Mouse (Mus musculus) kidney, postnatal 0 days (tissue): ENCODE measurements around the gene Arhgap10. TPM values are rescaled to one million over a fixed set of nuclear protein-coding genes. Genes with fewer than 3 reads are reported as not detected.

ENCODE experiments used
- ATAC-seq: fragments of 200-750 bp; cut with Nextera tagmentation; replicated peaks from 2 replicates; pipeline ENCODE4 v1.8.0; 2017; ENCODE audit warnings: low read depth, moderate number of reproducible peaks, moderate TSS enrichment, moderate library complexity; ENCODE audit not compliant: low FRiP score
- DNase-seq: peaks from one replicate; pipeline ENCODE4 v3.0.0-alpha.2; 2016; ENCODE audit warnings: low spot score
- H3K27ac ChIP-seq: fragments of 300-500 bp; sonication (generic); 2 replicates; pipeline ENCODE4 v1.5.1; 2014; ENCODE audit warnings: mild to moderate bottlenecking
- H3K27me3 ChIP-seq: fragments of 300-500 bp; sonication (generic); 2 replicates; pipeline ENCODE4 v1.6.1; 2014; ENCODE audit warnings: low read length, mixed read lengths; ENCODE audit not compliant: insufficient read depth
- H3K36me3 ChIP-seq: fragments of 300-500 bp; sonication (generic); 2 replicates; pipeline ENCODE4 v1.6.1; 2014; ENCODE audit warnings: low read length, mixed read lengths; ENCODE audit not compliant: insufficient read depth
- H3K4me1 ChIP-seq: fragments of 300-500 bp; sonication (generic); replicated peaks from 2 replicates; pipeline ENCODE4 v1.6.1; 2014; ENCODE audit warnings: antibody characterized with exemption, low read length, mixed read lengths; ENCODE audit not compliant: insufficient read depth
- H3K4me2 ChIP-seq: fragments of 300-500 bp; sonication (generic); 2 replicates; pipeline ENCODE4 v1.6.1; 2014; ENCODE audit warnings: mild to moderate bottlenecking, low read length, moderate library complexity, mixed read lengths
- H3K4me3 ChIP-seq: fragments of 300-500 bp; sonication (generic); replicated peaks from 2 replicates; pipeline ENCODE4 v1.5.1; 2014; ENCODE audit warnings: low read depth, low read length
- H3K9ac ChIP-seq: fragments of 300-500 bp; sonication (generic); 2 replicates; pipeline ENCODE4 v1.6.1; 2014; ENCODE audit warnings: low read depth, low read length
- H3K9me3 ChIP-seq: fragments of 300-500 bp; sonication (generic); replicated peaks from 2 replicates; pipeline ENCODE4 v1.6.1; 2016; ENCODE audit warnings: low read length, inconsistent platforms, mixed read lengths
- CTCF ChIP-seq: IDR thresholded peaks from 2 replicates; pipeline ENCODE4 v1.5.1; 2016; ENCODE audit warnings: antibody characterized with exemption, low read depth, mild to moderate bottlenecking, moderate library complexity
- WGBS: fragments of 180-500 bp; shearing (Covaris S2); extraction: QIAGEN DNeasy Blood & Tissue Kit; methylation state at CpG from one replicate; pipeline ENCODE4 v1.1.7; 2014; 5-methylcytosine and 5-hydroxymethylcytosine counted together
- polyA plus RNA-seq: library from polyadenylated mRNA; unstranded; fragments of >200 nt; fragmentation: Nextera tagmentation; extraction: Ambion mirVana; gene quantifications from 2 replicates; pipeline ENCODE4 v1.2.1, GENCODE M21; 2015

Gene Arhgap10
- polyA plus RNA-seq, 1 experiment from 2014 or later = 26.6 TPM

DNA sequence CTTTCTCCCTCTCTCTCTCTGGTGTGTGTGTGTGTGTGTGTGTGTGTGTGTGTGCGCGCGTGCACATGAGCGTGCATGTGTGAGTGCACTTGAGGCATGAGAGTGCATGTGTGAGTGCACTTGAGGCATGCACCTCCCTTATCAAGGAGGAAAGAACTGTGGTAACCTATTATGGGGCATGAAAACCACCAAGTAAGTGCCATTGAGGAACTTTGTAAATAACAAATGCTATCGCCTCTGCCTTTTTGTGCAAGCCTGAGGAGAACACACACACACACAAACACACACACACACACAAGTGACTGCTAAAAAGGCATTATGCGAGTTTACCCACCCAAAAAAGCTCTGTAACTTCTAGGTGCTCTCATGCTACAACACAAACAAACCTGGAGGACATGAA, 28.5 kb downstream of the Arhgap10 start:
- no peak overlapping the region for H3K4me2 ChIP-seq
- H3K9ac ChIP-seq = no peak overlapping the region
- 75% methylated on average over 6 of the region's 6 CpGs for WGBS
- no peak for TF ChIP-seq CTCF
- no peak overlapping the region for H3K4me3 ChIP-seq
- ATAC-seq = no peak
- DNase-seq = no peak
- peak overlapping the region; percentile 81; the same call in 1 of the 2 replicates for H3K27ac ChIP-seq
- no peaks in the 10 kb centered on the region for H3K27me3 ChIP-seq
- no peaks in the 10 kb centered on the region for H3K9me3 ChIP-seq
- peaks cover 51% of the 10 kb centered on the region for H3K4me1 ChIP-seq
- H3K36me3 ChIP-seq = no peaks in the 10 kb centered on the region

DNA sequence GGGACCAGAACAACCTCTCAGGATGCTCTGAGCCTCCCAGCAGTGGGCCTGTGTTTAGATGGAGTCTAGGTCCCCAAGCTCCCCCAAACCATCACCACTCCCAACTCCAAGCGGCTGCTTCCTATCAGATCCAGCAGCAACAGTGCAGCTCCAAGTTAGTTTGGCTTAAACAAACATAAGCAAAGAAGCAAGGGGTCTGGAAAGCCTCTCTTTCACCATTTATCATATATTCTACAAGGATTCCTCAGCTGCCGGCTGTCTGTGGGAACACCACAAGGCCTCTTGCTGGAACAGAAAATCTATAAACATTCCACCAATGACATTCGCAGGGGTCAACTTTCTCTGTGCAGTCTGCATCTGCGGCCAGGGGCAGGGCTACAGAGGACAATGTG, 29.5 kb downstream of the Arhgap10 start:
- TF ChIP-seq CTCF = no peak
- H3K36me3 ChIP-seq = no peaks in the 10 kb centered on the region
- ATAC-seq (0 out of 2 replicates have a peak, but pooled peaks have one; percentile 5), DNase-seq (peak; percentile 92)
- H3K4me2 ChIP-seq = no peak overlapping the region
- 0 out of 2 replicates have a peak overlapping the region, but pooled peaks have one; percentile 9 for H3K9ac ChIP-seq
- H3K4me3 ChIP-seq = no peak overlapping the region
- peak overlapping the region; percentile 81 for H3K27ac ChIP-seq
- H3K9me3 ChIP-seq = no peaks in the 10 kb centered on the region
- H3K4me1 ChIP-seq = peaks cover 59% of the 10 kb centered on the region
- H3K27me3 ChIP-seq = no peaks in the 10 kb centered on the region
- 32% methylated on average over 4 of the region's 4 CpGs for WGBS

GRCm38 (mm10) chr8:77487590-77488214, 30.1 kb downstream of the Arhgap10 start:
- 63% methylated on average over 10 of the region's 10 CpGs for WGBS
- Histone ChIP-seq H3K9me3 (no peaks in the 10 kb centered on the region), H3K36me3 (no peaks in the 10 kb centered on the region), H3K27ac (peak overlapping the region; percentile 81), H3K4me1 (peaks cover 58% of the 10 kb centered on the region), H3K4me2 (no peak overlapping the region), H3K9ac (0 out of 2 replicates have a peak overlapping the region, but pooled peaks have one; percentile 9), H3K27me3 (no peaks in the 10 kb centered on the region), H3K4me3 (no peak overlapping the region)
- no peak for ATAC-seq
- TF ChIP-seq CTCF = no peak
- no peak for DNase-seq

- Histone ChIP-seq H3K4me1 (peaks cover 55% of the 10 kb centered on the region), H3K27me3 (no peaks in the 10 kb centered on the region), H3K36me3 (no peaks in the 10 kb centered on the region), H3K4me3 (no peak overlapping the region), H3K27ac (no peak overlapping the region), H3K9ac (no peak overlapping the region), H3K4me2 (no peak overlapping the region), H3K9me3 (no peaks in the 10 kb centered on the region)
- no peak for TF ChIP-seq CTCF
- DNase-seq (no peak), ATAC-seq (no peak)
- 57% methylated on average over 2 of the region's 2 CpGs for WGBS
These were observed 31.0 kb downstream of the Arhgap10 start for GRCm38 (mm10) chr8:77486749-77487148.

DNA sequence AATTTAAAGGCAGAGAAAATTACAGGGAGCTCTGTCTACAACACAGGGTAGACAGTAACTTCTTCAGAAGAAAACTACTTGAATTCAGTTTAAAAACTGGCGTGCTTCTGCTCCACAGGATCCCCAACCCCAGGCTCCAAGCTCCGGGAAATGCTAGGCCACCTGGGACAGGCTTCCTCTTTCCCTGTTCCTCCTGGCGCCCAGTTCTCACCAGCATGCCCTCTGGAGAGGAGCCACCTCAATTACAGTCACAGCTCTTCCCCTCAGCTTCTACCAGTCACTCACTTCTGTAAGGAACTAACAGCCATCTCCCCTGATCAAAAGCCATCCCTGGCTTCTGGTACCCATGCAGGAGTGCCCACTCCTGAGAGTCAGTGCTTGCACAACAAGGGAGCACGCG, 32.9 kb downstream of the Arhgap10 start:
- H3K27ac ChIP-seq = no peak overlapping the region
- TF ChIP-seq CTCF = no peak
- WGBS = 74% methylated on average over 5 of the region's 5 CpGs
- ATAC-seq (no peak), DNase-seq (no peak)
- no peak overlapping the region for H3K9ac ChIP-seq
- H3K4me3 ChIP-seq = no peak overlapping the region
- no peaks in the 10 kb centered on the region for H3K27me3 ChIP-seq
- H3K36me3 ChIP-seq = no peaks in the 10 kb centered on the region
- no peak overlapping the region for H3K4me2 ChIP-seq
- peaks cover 40% of the 10 kb centered on the region for H3K4me1 ChIP-seq
- no peaks in the 10 kb centered on the region for H3K9me3 ChIP-seq

DNA sequence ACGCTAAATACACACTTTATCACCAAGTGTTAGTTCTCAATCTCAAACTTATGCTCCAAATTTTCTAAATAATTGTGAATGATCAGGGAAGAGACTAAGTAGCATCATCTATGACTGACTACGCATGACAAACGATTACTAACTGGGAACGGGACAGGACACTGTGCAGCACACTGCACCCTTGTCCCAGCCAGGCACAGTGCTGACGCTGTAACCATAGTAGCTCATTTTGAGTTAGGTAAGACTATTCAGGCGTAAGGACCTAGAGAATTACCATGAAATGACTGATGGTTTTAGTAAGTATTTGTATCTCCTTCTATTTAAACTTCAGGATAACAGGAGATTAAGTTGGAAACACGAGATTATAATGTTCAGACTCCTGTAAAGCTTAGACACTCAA, 33.5 kb downstream of the Arhgap10 start:
- no peaks in the 10 kb centered on the region for H3K9me3 ChIP-seq
- WGBS = 75% methylated on average over 7 of the region's 7 CpGs

GRCm38 (mm10) chr8:77483676-77484075, 34.1 kb downstream of the Arhgap10 start:
- 61% methylated on average over 4 of the region's 4 CpGs for WGBS
- H3K9ac ChIP-seq = no peak overlapping the region

More for the DNA sequence above, 33.5 kb downstream of the Arhgap10 start:
- no peak for TF ChIP-seq CTCF
- no peak for ATAC-seq
- no peak for DNase-seq
- H3K27me3 ChIP-seq = no peaks in the 10 kb centered on the region
- H3K36me3 ChIP-seq = no peaks in the 10 kb centered on the region
- H3K27ac ChIP-seq = no peak overlapping the region
- no peak overlapping the region for H3K4me3 ChIP-seq
- no peak overlapping the region for H3K9ac ChIP-seq
- no peak overlapping the region for H3K4me2 ChIP-seq
- H3K4me1 ChIP-seq = peaks cover 35% of the 10 kb centered on the region

More at GRCm38 (mm10) chr8:77483676-77484075, 34.1 kb downstream of the Arhgap10 start:
- DNase-seq (no peak), ATAC-seq (no peak)
- no peaks in the 10 kb centered on the region for H3K9me3 ChIP-seq
- H3K4me3 ChIP-seq = no peak overlapping the region
- TF ChIP-seq CTCF = no peak
- H3K4me2 ChIP-seq = no peak overlapping the region
- H3K27ac ChIP-seq = no peak overlapping the region
- H3K27me3 ChIP-seq = no peaks in the 10 kb centered on the region
- H3K4me1 ChIP-seq = peaks cover 31% of the 10 kb centered on the region
- no peaks in the 10 kb centered on the region for H3K36me3 ChIP-seq
